Mouse (Mus musculus): ENCODE measurements at regions not wholly inside any gene's neighbourhood (a gene's known extent, or its start where the extent isn't known, plus 50 kb on each side); places are given as distances from the start of the nearest gene placed in this dataset.

GRCm38 (mm10) chr10:84024901-84025300 is 302.2 kb downstream of the 1500009L16Rik start:
- no peaks in the 10 kb centered on the region for H3K79me2 ChIP-seq (ENCODE audit: control insufficient read depth, insufficient read depth)
- H3K4me2 ChIP-seq (ENCODE audit: low read depth) = no peak overlapping the region
- no peaks in the 10 kb centered on the region for H3K36me3 ChIP-seq (ENCODE audit: control insufficient read depth, insufficient read depth)
- no peak for TF ChIP-seq SRF (IDR thresholded peaks at IDR 0.05; ENCODE audit: control insufficient read depth, insufficient read length, low read depth)
- TF ChIP-seq POLR2A (IDR thresholded peaks at IDR 0.05; ENCODE audit: insufficient read length, low read depth) = no peak
- TF ChIP-seq POLR2AphosphoS2 (IDR thresholded peaks at IDR 0.05; ENCODE audit: insufficient read length, low read depth) = no peak
- no peak for TF ChIP-seq E2F4 (IDR thresholded peaks at IDR 0.05; ENCODE audit: insufficient read depth)
- TF ChIP-seq TCF3 (IDR thresholded peaks at IDR 0.05; ENCODE audit: insufficient read length, low read depth) = no peak
- no peak for TF ChIP-seq REST (IDR thresholded peaks at IDR 0.05; ENCODE audit: insufficient read depth, insufficient read length)
- TF ChIP-seq CEBPB (IDR thresholded peaks at IDR 0.05; ENCODE audit: insufficient read depth, poor library complexity, severe bottlenecking) = no peak
- TF ChIP-seq USF1 (IDR thresholded peaks at IDR 0.05; ENCODE audit: low read depth) = no peak
- TF ChIP-seq TCF12 (IDR thresholded peaks at IDR 0.05; ENCODE audit: insufficient read depth, poor library complexity, severe bottlenecking) = no peak
- TF ChIP-seq MYOG (IDR thresholded peaks at IDR 0.05; ENCODE audit: control insufficient read depth in 1 of 3, insufficient read depth in 1 of 3, insufficient read length in 2 of 3, low read depth in 2 of 3) = no peak
- TF ChIP-seq MYOD1 (IDR thresholded peaks at IDR 0.05; ENCODE audit: control insufficient read depth in 1 of 3, insufficient read length in 2 of 3, low read depth in 2 of 3) = no peak
- no peak for TF ChIP-seq MAX (IDR thresholded peaks at IDR 0.05; ENCODE audit: low read depth)
- H3K27me3 ChIP-seq (ENCODE audit: control insufficient read depth, insufficient read depth, insufficient read length) = no peaks in the 10 kb centered on the region
- no peak overlapping the region for H3ac ChIP-seq (ENCODE audit: control insufficient read depth, insufficient read length)
- H3K4me3 ChIP-seq = no peak overlapping the region

GRCm38 (mm10) chr10:84026798-84027197 is 304.1 kb downstream of the 1500009L16Rik start:
- Histone ChIP-seq H3ac (ENCODE audit: control insufficient read depth, insufficient read length) (no peak overlapping the region), H3K79me2 (ENCODE audit: control insufficient read depth, insufficient read depth) (no peaks in the 10 kb centered on the region), H3K4me2 (ENCODE audit: low read depth) (no peak overlapping the region), H3K36me3 (ENCODE audit: control insufficient read depth, insufficient read depth) (no peaks in the 10 kb centered on the region), H3K4me3 (no peak overlapping the region), H3K27me3 (ENCODE audit: control insufficient read depth, insufficient read depth, insufficient read length) (no peaks in the 10 kb centered on the region)
- TF ChIP-seq E2F4 (IDR thresholded peaks at IDR 0.05; ENCODE audit: insufficient read depth) = no peak
- peak; percentile 66 for TF ChIP-seq TCF12 (IDR thresholded peaks at IDR 0.05; ENCODE audit: insufficient read depth, poor library complexity, severe bottlenecking)
- no peak for TF ChIP-seq POLR2AphosphoS2 (IDR thresholded peaks at IDR 0.05; ENCODE audit: insufficient read length, low read depth)
- no peak for TF ChIP-seq USF1 (IDR thresholded peaks at IDR 0.05; ENCODE audit: low read depth)
- peak in 2 of 3 experiments; percentile 73 to 82 for TF ChIP-seq MYOG (IDR thresholded peaks at IDR 0.05; ENCODE audit: control insufficient read depth in 1 of 3, insufficient read depth in 1 of 3, insufficient read length in 2 of 3, low read depth in 2 of 3)
- no peak for TF ChIP-seq MAX (IDR thresholded peaks at IDR 0.05; ENCODE audit: low read depth)
- no peak for TF ChIP-seq CEBPB (IDR thresholded peaks at IDR 0.05; ENCODE audit: insufficient read depth, poor library complexity, severe bottlenecking)
- TF ChIP-seq REST (IDR thresholded peaks at IDR 0.05; ENCODE audit: insufficient read depth, insufficient read length) = no peak
- no peak for TF ChIP-seq POLR2A (IDR thresholded peaks at IDR 0.05; ENCODE audit: insufficient read length, low read depth)
- no peak for TF ChIP-seq SRF (IDR thresholded peaks at IDR 0.05; ENCODE audit: control insufficient read depth, insufficient read length, low read depth)
- TF ChIP-seq TCF3 (IDR thresholded peaks at IDR 0.05; ENCODE audit: insufficient read length, low read depth) = peak; percentile 61
- TF ChIP-seq MYOD1 (IDR thresholded peaks at IDR 0.05; ENCODE audit: control insufficient read depth in 1 of 3, insufficient read length in 2 of 3, low read depth in 2 of 3) = peak; percentile 26 to 76 (median 55)

- Histone ChIP-seq H3K27me3 (ENCODE audit: control insufficient read depth, insufficient read depth, insufficient read length) (no peaks in the 10 kb centered on the region), H3K79me2 (ENCODE audit: control insufficient read depth, insufficient read depth) (no peaks in the 10 kb centered on the region), H3K4me3 (no peak overlapping the region), H3ac (ENCODE audit: control insufficient read depth, insufficient read length) (no peak overlapping the region), H3K36me3 (ENCODE audit: control insufficient read depth, insufficient read depth) (no peaks in the 10 kb centered on the region), H3K4me2 (ENCODE audit: low read depth) (no peak overlapping the region)
- TF ChIP-seq MYOD1 (IDR thresholded peaks at IDR 0.05; ENCODE audit: control insufficient read depth in 1 of 3, insufficient read length in 2 of 3, low read depth in 2 of 3) = peak in 2 of 3 experiments; percentile 15 to 43
- TF ChIP-seq MYOG (IDR thresholded peaks at IDR 0.05; ENCODE audit: control insufficient read depth in 1 of 3, insufficient read depth in 1 of 3, insufficient read length in 2 of 3, low read depth in 2 of 3) = peak in 1 of 3 experiments; percentile 6
- no peak for TF ChIP-seq REST (IDR thresholded peaks at IDR 0.05; ENCODE audit: insufficient read depth, insufficient read length)
- TF ChIP-seq E2F4 (IDR thresholded peaks at IDR 0.05; ENCODE audit: insufficient read depth) = no peak
- TF ChIP-seq SRF (IDR thresholded peaks at IDR 0.05; ENCODE audit: control insufficient read depth, insufficient read length, low read depth) = no peak
These were observed 313.6 kb downstream of the 1500009L16Rik start for GRCm38 (mm10) chr10:84036131-84036877.

- Histone ChIP-seq H3ac (ENCODE audit: control insufficient read depth, insufficient read length) (no peak overlapping the region), H3K4me2 (ENCODE audit: low read depth) (no peak overlapping the region), H3K79me2 (ENCODE audit: control insufficient read depth, insufficient read depth) (no peaks in the 10 kb centered on the region), H3K36me3 (ENCODE audit: control insufficient read depth, insufficient read depth) (no peaks in the 10 kb centered on the region), H3K4me3 (no peak overlapping the region), H3K27me3 (ENCODE audit: control insufficient read depth, insufficient read depth, insufficient read length) (no peaks in the 10 kb centered on the region)
- no peak for TF ChIP-seq SRF (IDR thresholded peaks at IDR 0.05; ENCODE audit: control insufficient read depth, insufficient read length, low read depth)
- TF ChIP-seq CEBPB (IDR thresholded peaks at IDR 0.05; ENCODE audit: insufficient read depth, poor library complexity, severe bottlenecking) = no peak
- no peak for TF ChIP-seq POLR2AphosphoS2 (IDR thresholded peaks at IDR 0.05; ENCODE audit: insufficient read length, low read depth)
- no peak for TF ChIP-seq MYOG (IDR thresholded peaks at IDR 0.05; ENCODE audit: control insufficient read depth in 1 of 3, insufficient read depth in 1 of 3, insufficient read length in 2 of 3, low read depth in 2 of 3)
- no peak for TF ChIP-seq MAX (IDR thresholded peaks at IDR 0.05; ENCODE audit: low read depth)
- TF ChIP-seq POLR2A (IDR thresholded peaks at IDR 0.05; ENCODE audit: insufficient read length, low read depth) = no peak
- TF ChIP-seq TCF12 (IDR thresholded peaks at IDR 0.05; ENCODE audit: insufficient read depth, poor library complexity, severe bottlenecking) = no peak
- no peak for TF ChIP-seq REST (IDR thresholded peaks at IDR 0.05; ENCODE audit: insufficient read depth, insufficient read length)
- no peak for TF ChIP-seq E2F4 (IDR thresholded peaks at IDR 0.05; ENCODE audit: insufficient read depth)
- no peak for TF ChIP-seq TCF3 (IDR thresholded peaks at IDR 0.05; ENCODE audit: insufficient read length, low read depth)
- no peak for TF ChIP-seq USF1 (IDR thresholded peaks at IDR 0.05; ENCODE audit: low read depth)
- no peak for TF ChIP-seq MYOD1 (IDR thresholded peaks at IDR 0.05; ENCODE audit: control insufficient read depth in 1 of 3, insufficient read length in 2 of 3, low read depth in 2 of 3)
These were observed 326.0 kb downstream of the 1500009L16Rik start for GRCm38 (mm10) chr10:84048706-84049105.
